Mouse (Mus musculus) liver, embryonic 12.5 days (tissue): Measurements from ENCODE around the gene Col4a1. TPM values are rescaled to one million over a fixed set of nuclear protein-coding genes. Genes with fewer than 3 reads are reported as not detected.

Source experiments
- ATAC-seq: fragments of 200-750 bp; cut with Nextera tagmentation; 2 replicates; pipeline ENCODE4 v1.8.0; 2017; ENCODE audit warnings: moderate number of reproducible peaks, mild to moderate bottlenecking, moderate library complexity
- H3K27ac ChIP-seq: fragments of 300-500 bp; sonication (generic); 2 replicates; pipeline ENCODE4 v1.5.1; 2016; ENCODE audit warnings: mild to moderate bottlenecking
- H3K27me3 ChIP-seq: fragments of 300-500 bp; sonication (generic); replicated peaks from 2 replicates; pipeline ENCODE4 v1.6.1; 2016; ENCODE audit warnings: mild to moderate bottlenecking, moderate library complexity
- H3K36me3 ChIP-seq: fragments of 300-500 bp; sonication (generic); 2 replicates; pipeline ENCODE4 v1.6.1; 2016; ENCODE audit warnings: mild to moderate bottlenecking, moderate library complexity
- H3K4me1 ChIP-seq: fragments of 300-500 bp; sonication (generic); 2 replicates; pipeline ENCODE4 v1.6.1; 2016
- H3K4me2 ChIP-seq: fragments of 300-500 bp; sonication (generic); 2 replicates; pipeline ENCODE4 v1.6.1; 2016; ENCODE audit warnings: mild to moderate bottlenecking, moderate library complexity
- H3K4me3 ChIP-seq: fragments of 300-500 bp; sonication (generic); 2 replicates; pipeline ENCODE4 v1.5.1; 2016; ENCODE audit warnings: mild to moderate bottlenecking, moderate library complexity
- H3K9ac ChIP-seq: fragments of 300-500 bp; sonication (generic); 2 replicates; pipeline ENCODE4 v1.6.1; 2016; ENCODE audit warnings: mild to moderate bottlenecking, moderate library complexity
- H3K9me3 ChIP-seq: fragments of 300-500 bp; sonication (generic); replicated peaks from 2 replicates; pipeline ENCODE4 v1.6.1; 2016; ENCODE audit warnings: mild to moderate bottlenecking, moderate library complexity
- WGBS: fragments of 180-500 bp; shearing (Covaris S2); methylation state at CpG from one replicate; pipeline ENCODE4 v1.1.7; 2016; ENCODE audit not compliant: insufficient replicate concordance; 5-methylcytosine and 5-hydroxymethylcytosine counted together
- polyA plus RNA-seq: library from polyadenylated mRNA; unstranded; fragments of >200 nt; fragmentation: Nextera tagmentation; extraction: Ambion mirVana; gene quantifications from 2 replicates; pipeline ENCODE4 v1.2.1, GENCODE M21; 2016

Col4a1 gene
- polyA plus RNA-seq, 1 experiment from 2014 or later = 30.9 TPM

- 14% methylated on average over 1 of the region's 1 CpGs for WGBS
- no peak overlapping the region for H3K9ac ChIP-seq
These were observed 22.1 kb downstream of the Col4a1 start for GRCm38 (mm10) chr8:11290533-11290932.

DNA sequence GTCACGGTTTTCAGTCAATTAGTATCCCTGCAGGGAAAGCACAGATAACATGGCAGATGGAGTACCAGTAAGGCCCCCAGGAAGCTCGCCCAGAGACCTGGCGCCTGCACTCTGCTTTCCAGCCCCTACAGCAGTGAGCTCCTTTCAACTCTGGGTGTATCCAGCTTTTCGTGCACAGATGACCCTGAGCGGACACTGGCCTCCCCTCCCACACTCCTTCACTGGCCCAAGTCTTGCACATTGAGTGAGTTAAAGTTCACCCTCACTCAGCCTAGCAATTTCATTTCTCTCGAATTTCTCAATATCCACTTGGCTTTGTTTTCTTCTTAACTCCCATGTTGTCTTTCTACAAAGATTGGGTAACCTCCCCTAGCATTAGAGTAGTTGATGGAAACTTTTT is 24.3 kb downstream of the Col4a1 start:
- no peak overlapping the region for H3K4me2 ChIP-seq
- H3K4me1 ChIP-seq = no peaks in the 10 kb centered on the region; the same call in 1 of the 2 replicates
- WGBS = 59% methylated on average over 6 of the region's 6 CpGs
- no peak overlapping the region for H3K27ac ChIP-seq
- no peak overlapping the region for H3K9ac ChIP-seq
- no peak overlapping the region for H3K4me3 ChIP-seq
- no peaks in the 10 kb centered on the region for H3K9me3 ChIP-seq
- no peak for ATAC-seq
- H3K27me3 ChIP-seq = no peaks in the 10 kb centered on the region
- no peaks in the 10 kb centered on the region for H3K36me3 ChIP-seq

More at GRCm38 (mm10) chr8:11290533-11290932, 22.1 kb downstream of the Col4a1 start:
- no peak overlapping the region for H3K4me2 ChIP-seq
- H3K4me1 ChIP-seq = no peaks in the 10 kb centered on the region
- H3K36me3 ChIP-seq = no peaks in the 10 kb centered on the region
- H3K27me3 ChIP-seq = no peaks in the 10 kb centered on the region
- ATAC-seq = no peak
- no peak overlapping the region for H3K4me3 ChIP-seq
- no peak overlapping the region for H3K27ac ChIP-seq
- H3K9me3 ChIP-seq = no peaks in the 10 kb centered on the region

- Histone ChIP-seq H3K9ac (no peak overlapping the region), H3K4me1 (no peaks in the 10 kb centered on the region; the same call in 1 of the 2 replicates)
- no peak for ATAC-seq
These were observed 25.5 kb downstream of the Col4a1 start for GRCm38 (mm10) chr8:11287139-11287538.

GRCm38 (mm10) chr8:11285437-11285836 is 27.2 kb downstream of the Col4a1 start:
- no peak for ATAC-seq
- Histone ChIP-seq H3K27ac (no peak overlapping the region), H3K27me3 (no peaks in the 10 kb centered on the region; the same call in 1 of the 2 replicates), H3K4me2 (no peak overlapping the region), H3K36me3 (no peaks in the 10 kb centered on the region), H3K4me1 (no peaks in the 10 kb centered on the region; the same call in 1 of the 2 replicates), H3K9me3 (no peaks in the 10 kb centered on the region), H3K9ac (no peak overlapping the region), H3K4me3 (no peak overlapping the region)
- 54% methylated on average over 4 of the region's 4 CpGs for WGBS

More at GRCm38 (mm10) chr8:11287139-11287538, 25.5 kb downstream of the Col4a1 start:
- H3K27ac ChIP-seq = no peak overlapping the region
- H3K9me3 ChIP-seq = no peaks in the 10 kb centered on the region
- H3K4me2 ChIP-seq = no peak overlapping the region
- no peak overlapping the region for H3K4me3 ChIP-seq
- H3K36me3 ChIP-seq = no peaks in the 10 kb centered on the region
- 58% methylated on average over 3 of the region's 3 CpGs for WGBS
- H3K27me3 ChIP-seq = no peaks in the 10 kb centered on the region

GRCm38 (mm10) chr8:11283217-11283616 is 29.4 kb downstream of the Col4a1 start:
- Histone ChIP-seq H3K36me3 (no peaks in the 10 kb centered on the region), H3K27ac (no peak overlapping the region), H3K27me3 (peaks cover 19% of the 10 kb centered on the region), H3K4me2 (no peak overlapping the region), H3K9me3 (no peaks in the 10 kb centered on the region), H3K4me1 (peaks cover 10% of the 10 kb centered on the region), H3K9ac (no peak overlapping the region), H3K4me3 (no peak overlapping the region)
- no peak for ATAC-seq
- 47% methylated on average over 10 of the region's 10 CpGs for WGBS

DNA sequence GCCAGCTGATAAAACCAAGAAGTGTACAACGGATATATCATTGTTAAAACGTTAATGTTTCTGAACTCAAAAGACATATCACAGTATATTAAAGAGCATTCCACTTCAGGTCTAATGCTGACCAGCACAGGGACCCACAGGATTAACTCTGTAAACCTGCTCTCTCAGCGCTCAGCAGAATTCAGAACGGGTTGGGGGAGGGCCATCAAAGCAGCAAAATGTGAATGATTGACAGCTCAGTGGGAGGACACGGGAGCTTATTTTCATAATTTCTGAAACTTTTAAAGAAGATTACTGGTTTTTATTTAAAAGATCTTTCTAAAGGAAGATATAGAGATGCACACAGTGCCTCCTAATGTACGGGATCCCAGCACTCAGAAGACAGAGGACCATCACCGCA is 29.9 kb downstream of the Col4a1 start:
- no peaks in the 10 kb centered on the region for H3K36me3 ChIP-seq
- 66% methylated on average over 7 of the region's 7 CpGs for WGBS
- H3K9ac ChIP-seq = no peak overlapping the region
- peaks cover 15% of the 10 kb centered on the region for H3K4me1 ChIP-seq
- H3K4me2 ChIP-seq = no peak overlapping the region
- no peak for ATAC-seq
- no peak overlapping the region for H3K27ac ChIP-seq
- no peak overlapping the region for H3K4me3 ChIP-seq
- peaks cover 24% of the 10 kb centered on the region for H3K27me3 ChIP-seq
- H3K9me3 ChIP-seq = no peaks in the 10 kb centered on the region

GRCm38 (mm10) chr8:11282139-11282538 is 30.5 kb downstream of the Col4a1 start:
- peaks cover 16% of the 10 kb centered on the region for H3K4me1 ChIP-seq
- H3K27me3 ChIP-seq = peaks cover 24% of the 10 kb centered on the region
- 70% methylated on average over 10 of the region's 10 CpGs for WGBS
- H3K36me3 ChIP-seq = no peaks in the 10 kb centered on the region
- H3K9ac ChIP-seq = no peak overlapping the region
- no peak overlapping the region for H3K4me3 ChIP-seq
- no peak for ATAC-seq
- H3K9me3 ChIP-seq = no peaks in the 10 kb centered on the region
- H3K4me2 ChIP-seq = no peak overlapping the region
- no peak overlapping the region for H3K27ac ChIP-seq

- H3K27ac ChIP-seq = no peak overlapping the region
- no peak for ATAC-seq
- H3K27me3 ChIP-seq = peaks cover 24% of the 10 kb centered on the region
- no peaks in the 10 kb centered on the region for H3K36me3 ChIP-seq
- H3K4me3 ChIP-seq = no peak overlapping the region
- no peak overlapping the region for H3K4me2 ChIP-seq
- no peak overlapping the region for H3K9ac ChIP-seq
- WGBS = 68% methylated on average over 10 of the region's 10 CpGs
- H3K9me3 ChIP-seq = no peaks in the 10 kb centered on the region
- peaks cover 16% of the 10 kb centered on the region for H3K4me1 ChIP-seq
These were observed 31.8 kb downstream of the Col4a1 start for GRCm38 (mm10) chr8:11280721-11281268.

DNA sequence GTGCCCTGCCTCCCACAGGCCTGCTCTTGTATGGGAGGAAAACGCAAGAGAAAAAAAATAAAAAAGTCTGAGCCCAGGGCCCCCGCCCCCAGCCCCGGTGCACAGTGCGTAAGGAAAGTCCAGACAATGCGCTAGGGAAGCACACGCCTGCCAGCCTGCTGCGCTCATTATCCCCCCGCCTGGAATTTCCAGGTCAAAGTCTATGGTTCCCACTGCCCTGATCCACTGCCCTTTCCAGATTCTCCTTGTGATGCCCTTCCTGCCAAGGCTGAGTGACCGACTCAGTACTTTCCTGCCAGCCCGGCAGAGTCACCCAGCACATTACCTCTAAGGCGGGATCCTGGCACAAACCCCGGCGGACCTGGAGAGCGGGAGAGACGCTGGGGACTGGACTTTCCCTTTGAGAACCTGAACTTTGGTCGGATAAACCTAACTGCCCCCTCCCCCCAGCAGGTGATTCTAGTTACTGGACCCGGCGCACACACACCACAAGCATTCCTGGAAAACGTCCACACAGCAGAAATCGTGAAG is 33.3 kb downstream of the Col4a1 start:
- ATAC-seq = peak; percentile 61; the same call in 1 of the 2 replicates
- Histone ChIP-seq H3K36me3 (no peaks in the 10 kb centered on the region), H3K27ac (no peak overlapping the region), H3K9ac (no peak overlapping the region), H3K27me3 (peaks cover 27% of the 10 kb centered on the region), H3K4me2 (peak overlapping the region; percentile 26), H3K4me1 (peaks cover 16% of the 10 kb centered on the region), H3K9me3 (no peaks in the 10 kb centered on the region), H3K4me3 (no peak overlapping the region)
- 35% methylated on average over 20 of the region's 20 CpGs for WGBS

GRCm38 (mm10) chr8:11278101-11278611 is 34.5 kb downstream of the Col4a1 start:
- H3K9me3 ChIP-seq = no peaks in the 10 kb centered on the region
- no peak for ATAC-seq
- no peak overlapping the region for H3K4me3 ChIP-seq
- peaks cover 16% of the 10 kb centered on the region for H3K4me1 ChIP-seq
- H3K36me3 ChIP-seq = no peaks in the 10 kb centered on the region
- peak overlapping the region; percentile 16; the same call in 1 of the 2 replicates for H3K27ac ChIP-seq
- H3K4me2 ChIP-seq = no peak overlapping the region
- H3K27me3 ChIP-seq = peaks cover 28% of the 10 kb centered on the region
- H3K9ac ChIP-seq = no peak overlapping the region
- WGBS = 34% methylated on average over 4 of the region's 4 CpGs

- peaks cover 28% of the 10 kb centered on the region for H3K27me3 ChIP-seq
- ATAC-seq = no peak
- H3K9me3 ChIP-seq = no peaks in the 10 kb centered on the region
- no peak overlapping the region for H3K4me2 ChIP-seq
- H3K9ac ChIP-seq = no peak overlapping the region
- 53% methylated on average over 3 of the region's 3 CpGs for WGBS
- no peaks in the 10 kb centered on the region for H3K36me3 ChIP-seq
- H3K27ac ChIP-seq = peak overlapping the region; percentile 16; the same call in 1 of the 2 replicates
- H3K4me3 ChIP-seq = no peak overlapping the region
- H3K4me1 ChIP-seq = peaks cover 16% of the 10 kb centered on the region
These were observed 35.0 kb downstream of the Col4a1 start for GRCm38 (mm10) chr8:11277602-11278051.

DNA sequence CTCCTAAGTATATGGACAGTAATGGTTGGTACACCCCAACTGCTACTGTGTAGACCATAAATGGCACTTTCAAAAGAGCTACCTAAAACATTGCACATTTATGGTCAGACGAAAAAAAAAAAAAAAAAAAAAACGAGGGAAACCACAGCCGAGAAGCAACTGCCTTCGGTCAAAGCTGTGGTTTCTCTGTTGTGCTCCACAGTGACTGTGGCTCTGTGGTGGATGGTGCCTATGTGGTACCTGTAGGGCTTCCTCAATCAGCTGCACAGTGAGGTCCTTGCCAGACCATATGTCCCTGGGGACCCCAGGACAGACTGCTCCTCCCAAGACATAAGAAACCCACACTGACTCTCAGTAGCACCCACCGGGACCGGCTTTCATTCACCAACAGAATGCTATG is 36.3 kb downstream of the Col4a1 start:
- H3K9ac ChIP-seq = no peak overlapping the region
- H3K27me3 ChIP-seq = peaks cover 28% of the 10 kb centered on the region
- H3K36me3 ChIP-seq = no peaks in the 10 kb centered on the region
- H3K27ac ChIP-seq = no peak overlapping the region
- no peak overlapping the region for H3K4me3 ChIP-seq
- 37% methylated on average over 5 of the region's 6 CpGs for WGBS
- H3K4me2 ChIP-seq = no peak overlapping the region
- no peak for ATAC-seq
- H3K4me1 ChIP-seq = peaks cover 16% of the 10 kb centered on the region
- no peaks in the 10 kb centered on the region for H3K9me3 ChIP-seq
